Mouse (Mus musculus): ENCODE data around the gene Nkx2-3.

Nkx2-3 gene

DNA sequence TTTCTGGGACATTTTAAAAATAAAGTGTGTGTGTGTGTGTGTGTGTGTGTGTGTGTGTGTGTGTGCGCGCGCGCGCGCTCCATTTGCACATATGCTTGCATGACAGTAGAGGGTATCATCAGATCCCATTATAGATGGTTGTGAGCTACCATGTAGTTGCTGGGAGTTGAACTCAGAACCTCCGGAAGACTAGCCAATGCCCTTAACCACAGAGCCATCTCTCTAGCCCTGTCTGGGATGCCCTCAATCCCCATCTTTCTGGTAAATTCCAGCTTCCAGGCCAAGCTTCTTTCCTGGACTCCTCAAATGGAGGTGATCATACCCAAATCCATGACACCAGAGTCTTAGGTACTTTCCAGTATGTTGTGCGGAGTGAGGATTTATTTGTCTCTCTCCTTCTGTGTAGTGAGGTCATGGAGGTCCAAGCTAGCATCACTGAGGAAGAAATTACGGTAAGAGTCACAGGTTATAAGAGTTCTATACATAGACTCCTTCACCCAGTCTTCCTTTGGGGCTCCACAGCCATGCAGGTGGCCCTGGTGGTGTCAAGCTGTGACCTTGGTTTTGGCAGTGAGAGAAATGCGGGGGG, 5.7 kb downstream of the Nkx2-3 start:
- in situ Hi-C loops (cut with MboI; ENCODE audit: unreplicated experiment in 2 of 2) = no loop called here

DNA sequence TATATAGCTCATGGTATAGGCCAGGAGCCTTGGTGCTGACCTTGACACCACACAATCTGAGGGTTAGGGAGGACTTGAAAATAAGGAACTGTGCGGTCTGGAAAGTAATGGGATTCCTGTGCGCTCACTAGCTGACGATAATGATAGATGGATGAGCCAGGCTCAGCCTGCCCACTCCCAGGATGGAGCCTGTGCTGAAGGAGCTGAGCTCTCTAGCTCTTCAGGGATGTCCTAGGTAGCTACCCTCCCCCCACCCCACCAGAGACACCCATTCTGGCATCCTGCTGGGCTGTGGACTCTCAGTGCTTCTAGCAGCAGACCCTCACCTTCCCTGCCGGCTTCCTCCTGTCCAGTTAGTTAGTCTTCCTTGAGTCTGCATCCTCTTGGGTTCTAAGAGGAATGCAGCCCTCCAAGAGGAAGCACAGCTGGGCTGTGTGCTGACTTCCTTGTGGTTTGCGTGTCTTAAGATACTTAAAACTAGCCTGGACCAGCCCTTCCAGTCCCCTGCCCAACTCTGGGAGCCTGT, 6.4 kb downstream of the Nkx2-3 start:
- in situ Hi-C loops (cut with MboI; ENCODE audit: unreplicated experiment in 2 of 2) = no loop called here

DNA sequence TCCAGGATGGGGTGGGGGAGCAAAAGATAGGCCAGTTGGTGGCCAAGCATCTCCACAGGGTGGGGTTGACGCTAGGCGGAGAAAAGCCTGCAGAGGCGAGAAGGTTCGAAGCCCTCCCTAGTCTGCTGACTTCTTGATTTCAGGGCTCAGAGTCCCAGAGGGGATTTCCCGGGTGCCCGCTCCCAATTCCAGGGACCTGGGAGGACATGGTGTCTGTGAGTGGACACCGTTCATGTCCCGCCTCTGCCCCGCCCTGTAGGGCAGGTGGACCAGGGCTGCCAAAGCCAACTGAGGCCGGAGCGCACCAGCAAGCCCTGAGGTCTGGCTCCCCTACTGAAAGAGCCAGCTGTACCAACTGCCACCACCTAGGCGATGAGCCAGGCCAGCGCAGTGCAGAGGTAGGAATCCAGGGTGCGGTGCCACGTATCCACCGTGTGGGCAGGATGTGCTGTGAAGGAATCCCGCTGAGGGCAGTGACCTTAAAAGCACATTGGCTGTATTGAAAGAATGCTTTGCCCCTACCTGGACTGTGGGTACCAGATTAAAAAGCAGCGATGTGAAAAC, 7.9 kb downstream of the Nkx2-3 start:
- in situ Hi-C loops (cut with MboI; ENCODE audit: unreplicated experiment in 2 of 2) = loop anchor here in 1 of 2 experiments (10.0 kb wide), 1 partner anchor 125 kb away; no protein-coding TSS in a partner anchor

DNA sequence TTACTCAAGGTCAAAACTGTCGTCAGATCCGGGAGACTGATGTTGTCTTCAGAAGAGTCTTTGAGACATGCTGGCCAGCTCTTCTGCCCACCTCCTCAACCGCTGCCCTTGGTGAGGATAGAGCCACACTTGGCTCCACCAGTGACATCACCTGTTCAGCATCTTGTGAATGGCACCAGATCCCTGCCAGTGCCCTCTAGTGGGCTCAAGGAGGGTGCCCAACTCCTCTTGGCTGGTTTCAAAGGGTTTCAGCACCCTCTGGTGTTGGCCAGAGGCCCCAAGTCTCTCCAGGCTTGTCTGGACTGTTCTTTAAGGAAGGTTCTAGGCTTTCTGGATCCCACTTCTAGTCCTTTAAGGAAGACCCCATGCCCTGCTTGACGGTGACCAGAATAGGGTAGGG, 11.8 kb downstream of the Nkx2-3 start:
- in situ Hi-C loops (cut with MboI; ENCODE audit: unreplicated experiment in 2 of 2) = loop anchor here in 1 of 2 experiments (10.0 kb wide), 1 partner anchor 129 kb away; no protein-coding TSS in a partner anchor

DNA sequence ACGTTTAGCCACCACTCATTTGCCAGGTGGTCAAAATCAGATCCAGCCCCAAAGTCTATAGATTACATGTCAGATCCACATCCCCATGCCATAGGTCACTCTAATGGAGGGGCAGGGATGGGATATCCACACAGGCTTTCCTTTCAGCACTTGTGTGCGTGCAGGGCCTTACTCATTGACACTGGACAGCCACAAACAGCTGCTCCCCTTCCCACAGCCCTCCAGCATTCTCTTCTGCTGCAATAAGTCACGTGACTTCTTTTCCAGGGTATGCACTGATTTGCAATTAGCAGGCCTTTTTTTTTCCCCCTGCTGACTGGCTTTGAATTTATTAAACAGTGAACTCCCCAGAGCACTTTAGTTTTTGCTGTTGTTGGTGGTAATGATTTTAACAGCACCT, 14.0 kb downstream of the Nkx2-3 start:
- in situ Hi-C loops (cut with MboI; ENCODE audit: unreplicated experiment in 2 of 2) = loop anchor here (5.0 to 10.0 kb wide), 4 partner anchors 36 to 136 kb away; no protein-coding TSS in a partner anchor

DNA sequence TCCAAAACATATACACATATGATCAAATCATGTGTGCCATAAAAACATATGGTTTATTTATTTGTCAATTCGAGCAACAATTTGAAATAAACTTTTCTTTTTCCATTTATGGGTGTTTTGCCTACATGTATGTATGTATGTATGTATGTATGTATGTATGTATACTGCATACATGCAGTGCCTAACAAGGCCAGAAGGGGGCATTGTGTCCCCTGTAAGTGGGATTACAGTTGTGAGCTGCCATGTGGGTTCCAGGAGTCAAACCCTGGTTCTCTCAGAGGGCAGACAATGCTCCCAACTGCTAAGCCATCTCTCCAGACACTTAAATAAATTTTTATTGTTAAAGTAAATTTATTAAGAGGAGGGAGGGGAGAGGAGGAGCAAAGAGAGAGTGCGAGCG, 15.2 kb downstream of the Nkx2-3 start:
- in situ Hi-C loops (cut with MboI; ENCODE audit: unreplicated experiment in 2 of 2) = loop anchor here (5.0 to 10.0 kb wide), 4 partner anchors 35 to 135 kb away; no protein-coding TSS in a partner anchor

DNA sequence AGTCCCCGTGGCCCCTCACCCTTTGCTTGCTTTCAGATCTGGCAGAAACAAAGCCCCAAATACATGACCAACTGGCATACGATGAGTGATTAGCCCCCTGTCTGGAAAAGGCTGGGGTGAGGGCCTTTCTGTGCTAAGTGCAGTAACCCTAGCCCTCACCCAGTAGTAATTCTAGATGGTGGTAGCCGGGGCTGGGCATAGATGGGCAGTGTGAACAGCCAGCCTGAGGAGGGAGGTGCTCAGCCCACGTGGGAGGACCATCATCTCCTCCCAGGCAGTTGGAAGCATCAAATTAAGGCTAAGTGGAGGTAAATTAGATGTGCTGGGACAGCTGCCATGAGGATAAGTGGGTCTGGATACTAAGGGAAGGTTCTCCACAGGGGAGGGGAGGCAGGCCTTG, 17.0 kb downstream of the Nkx2-3 start:
- in situ Hi-C loops (cut with MboI; ENCODE audit: unreplicated experiment in 2 of 2) = loop anchor here (5.0 to 10.0 kb wide), 4 partner anchors 33 to 134 kb away; no protein-coding TSS in a partner anchor

DNA sequence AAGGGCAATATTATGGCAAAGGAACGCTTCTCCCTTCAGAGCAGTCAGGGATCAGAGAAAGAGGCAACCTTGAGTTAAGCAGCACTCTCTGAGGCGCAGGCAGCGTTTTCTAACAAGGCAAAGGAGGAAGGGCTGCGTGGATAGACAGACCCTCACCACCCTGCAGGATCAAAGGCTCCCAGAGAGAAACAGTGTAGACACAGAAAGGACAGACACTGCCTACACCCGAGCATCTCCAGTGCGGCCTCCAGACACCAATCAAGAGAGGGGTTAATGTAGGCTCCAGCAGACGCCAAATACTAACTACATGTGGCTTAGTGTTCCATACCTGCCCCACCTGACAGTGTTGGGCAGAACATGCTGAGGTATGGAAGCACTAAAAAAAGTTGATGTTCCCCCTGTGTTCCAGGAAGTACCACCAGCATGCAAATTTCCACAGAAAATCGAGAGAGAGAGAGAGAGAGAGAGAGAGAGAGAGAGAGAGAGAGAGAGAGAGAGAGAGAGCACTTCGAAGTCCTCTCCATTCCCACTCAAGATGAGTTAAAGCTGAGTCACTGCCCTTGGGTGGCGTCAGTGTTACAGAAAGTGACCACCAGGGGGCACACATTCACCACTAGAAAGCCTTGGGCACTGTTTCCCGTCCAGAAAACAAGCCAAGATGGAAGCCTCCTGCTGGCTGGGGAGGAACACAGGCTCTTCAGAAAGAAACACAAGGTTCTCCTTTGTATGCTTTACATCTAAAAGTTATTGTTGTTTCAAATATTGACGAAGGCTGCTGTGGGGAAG, 18.5 kb downstream of the Nkx2-3 start:
- in situ Hi-C loops (cut with MboI; ENCODE audit: unreplicated experiment in 2 of 2) = loop anchor here in 1 of 2 experiments (5.0 kb wide), 1 partner anchor 332 kb away; no protein-coding TSS in a partner anchor

DNA sequence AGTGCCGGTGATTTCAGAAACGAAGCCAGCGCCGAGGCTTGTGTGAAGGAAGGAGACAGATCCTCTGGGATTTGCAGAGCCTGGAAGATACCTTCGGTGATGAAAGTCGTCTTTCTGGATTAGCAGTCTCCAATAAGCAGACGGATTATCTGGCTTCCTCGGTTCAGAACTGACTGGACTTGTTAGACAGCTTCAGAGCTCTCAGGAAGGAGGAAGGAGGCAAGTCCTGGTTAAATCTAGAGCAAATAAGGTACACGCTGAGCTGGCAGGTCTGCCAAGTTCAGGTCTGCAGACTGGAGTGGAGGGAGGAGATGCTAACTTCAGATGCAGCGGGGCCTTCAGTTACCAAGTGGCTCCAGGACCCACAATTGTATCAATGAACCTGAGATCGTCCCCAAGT, 29.7 kb downstream of the Nkx2-3 start:
- in situ Hi-C loops (cut with MboI; ENCODE audit: unreplicated experiment in 2 of 2) = loop anchor here in 1 of 2 experiments (10.0 kb wide), 1 partner anchor 313 kb away; no protein-coding TSS in a partner anchor

DNA sequence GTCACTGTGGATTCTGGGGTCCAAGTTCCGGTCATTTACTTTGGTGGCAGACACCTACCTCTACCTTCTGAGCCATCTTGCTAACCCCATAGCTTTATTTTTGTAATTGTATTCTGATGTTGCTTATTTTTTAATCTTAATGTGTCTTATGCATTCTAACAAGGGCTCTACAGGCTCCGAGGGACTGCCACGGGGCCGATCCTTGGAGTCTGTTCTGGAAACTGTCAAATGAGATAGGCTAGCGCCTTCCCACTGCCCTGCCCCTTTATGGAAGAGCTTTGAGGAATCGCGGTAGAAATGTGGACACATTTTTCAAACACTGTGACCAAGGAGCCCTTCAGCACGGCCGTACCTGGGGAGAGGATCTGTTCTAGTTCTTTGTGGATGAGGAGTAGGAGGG, 30.7 kb downstream of the Nkx2-3 start:
- in situ Hi-C loops (cut with MboI; ENCODE audit: unreplicated experiment in 2 of 2) = loop anchor here in 1 of 2 experiments (10.0 kb wide), 1 partner anchor 312 kb away; no protein-coding TSS in a partner anchor

DNA sequence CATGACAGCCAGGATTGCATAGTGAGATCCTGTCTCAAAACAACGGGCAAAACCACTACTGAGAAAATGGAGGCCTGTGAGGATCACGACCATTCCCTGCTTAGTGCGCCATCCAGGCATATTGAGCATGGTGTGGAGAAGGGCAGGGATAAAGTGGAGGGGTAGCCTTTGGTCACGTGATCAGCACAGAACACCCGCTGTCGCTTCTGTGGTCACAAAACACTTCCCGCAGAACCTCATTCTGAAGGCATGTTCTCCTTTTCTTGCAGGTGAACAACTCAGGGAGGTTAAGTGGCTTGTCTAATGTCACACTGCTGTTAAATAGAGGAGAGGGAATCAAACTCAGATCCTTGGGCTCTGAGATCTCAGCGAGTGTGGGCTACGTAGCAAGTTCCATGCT, 33.4 kb downstream of the Nkx2-3 start:
- in situ Hi-C loops (cut with MboI; ENCODE audit: unreplicated experiment in 2 of 2) = loop anchor here in 1 of 2 experiments (10.0 kb wide), 1 partner anchor 309 kb away; no protein-coding TSS in a partner anchor

DNA sequence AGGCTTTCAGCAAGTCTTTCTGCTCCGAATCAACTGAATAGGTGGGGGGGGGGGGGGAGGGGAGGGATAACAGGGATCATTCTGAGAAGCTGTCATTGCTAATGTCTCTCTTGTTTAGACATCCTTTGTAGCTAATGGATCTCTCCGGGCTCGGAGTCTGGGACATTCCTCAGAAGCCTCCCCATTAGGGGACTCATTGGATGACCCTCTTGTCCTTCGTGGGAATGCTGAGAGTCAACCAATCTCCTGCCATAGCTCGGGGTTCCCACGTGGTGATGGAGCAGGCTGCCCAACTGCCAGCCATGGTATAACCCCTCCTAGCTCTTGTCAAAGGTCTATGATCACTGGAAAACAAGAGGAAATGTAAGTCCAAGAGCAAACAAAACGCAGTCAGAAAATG, 34.7 kb downstream of the Nkx2-3 start:
- in situ Hi-C loops (cut with MboI; ENCODE audit: unreplicated experiment in 2 of 2) = loop anchor here in 1 of 2 experiments (10.0 kb wide), 1 partner anchor 308 kb away; no protein-coding TSS in a partner anchor

DNA sequence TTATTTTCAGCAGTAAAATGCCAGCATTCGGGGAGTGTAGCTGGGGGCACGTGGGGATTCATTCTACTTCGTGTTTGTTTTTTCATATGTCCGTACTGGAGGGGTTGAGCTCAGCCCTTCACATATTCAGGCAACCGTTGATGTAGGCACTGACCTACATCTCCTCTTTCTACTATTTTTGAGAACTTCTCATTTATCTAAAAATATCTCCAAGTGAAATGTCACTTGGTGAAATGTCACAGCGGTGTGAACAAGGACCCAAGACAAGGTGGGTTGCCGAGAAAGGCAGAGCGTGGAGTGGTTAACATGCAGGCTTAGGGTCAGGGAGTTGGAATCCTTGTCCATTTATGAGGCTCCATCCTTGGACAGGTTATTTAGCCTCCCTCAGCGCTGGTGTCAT, 35.1 kb downstream of the Nkx2-3 start:
- in situ Hi-C loops (cut with MboI; ENCODE audit: unreplicated experiment in 2 of 2) = loop anchor here in 1 of 2 experiments (10.0 kb wide), 1 partner anchor 308 kb away; no protein-coding TSS in a partner anchor

DNA sequence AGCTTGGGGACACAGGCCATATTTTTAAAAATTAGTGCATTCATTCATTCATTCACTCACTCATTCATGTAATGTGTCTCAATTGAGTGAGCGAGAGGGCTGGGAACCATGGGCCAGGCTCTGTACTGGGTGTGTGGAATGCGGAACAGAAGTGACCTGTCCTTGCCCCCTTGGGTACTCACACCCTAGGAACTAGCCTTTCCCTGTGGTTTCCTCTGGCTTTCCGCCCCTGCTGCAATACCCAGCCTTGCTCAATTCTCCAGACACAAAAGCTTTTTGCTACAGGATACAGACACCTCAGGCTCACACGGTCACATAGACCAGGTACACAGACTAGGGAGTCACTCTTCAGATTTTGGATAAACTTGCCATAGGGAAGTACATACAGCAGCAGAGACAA, 36.2 kb downstream of the Nkx2-3 start:
- in situ Hi-C loops (cut with MboI; ENCODE audit: unreplicated experiment in 2 of 2) = loop anchor here in 1 of 2 experiments (10.0 kb wide), 1 partner anchor 306 kb away; no protein-coding TSS in a partner anchor

DNA sequence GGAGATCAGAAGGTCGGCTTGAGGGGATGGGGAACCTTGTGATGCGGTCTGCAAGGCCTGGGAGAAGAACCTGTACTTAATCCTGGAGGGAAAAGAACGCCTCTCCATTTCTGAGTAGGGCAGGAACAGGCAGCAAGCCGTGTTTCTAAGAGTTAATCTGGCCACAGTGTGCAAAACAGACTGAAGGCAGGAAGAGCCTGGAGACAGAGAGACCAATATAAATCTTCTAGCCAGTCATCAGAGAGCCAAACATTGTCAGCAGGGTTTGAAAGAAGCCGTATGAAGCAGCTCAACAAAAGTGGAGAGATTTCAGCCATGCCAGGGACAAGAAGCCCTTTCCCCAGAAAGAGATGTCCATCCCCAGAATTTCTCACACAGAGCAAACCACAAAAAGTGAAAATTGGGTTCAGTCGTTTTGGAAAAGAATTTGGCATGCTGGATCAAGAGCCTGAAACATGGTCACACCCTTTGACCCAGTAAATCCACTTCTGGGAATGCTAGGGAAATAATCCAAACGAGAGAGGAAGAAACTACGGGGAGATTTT, 39.2 kb downstream of the Nkx2-3 start:
- in situ Hi-C loops (cut with MboI; ENCODE audit: unreplicated experiment in 2 of 2) = loop anchor here (25.0 kb wide), 1 partner anchor 864 kb away; the partner anchor contains the start of gene Hps1 (in 2 of the 2)

DNA sequence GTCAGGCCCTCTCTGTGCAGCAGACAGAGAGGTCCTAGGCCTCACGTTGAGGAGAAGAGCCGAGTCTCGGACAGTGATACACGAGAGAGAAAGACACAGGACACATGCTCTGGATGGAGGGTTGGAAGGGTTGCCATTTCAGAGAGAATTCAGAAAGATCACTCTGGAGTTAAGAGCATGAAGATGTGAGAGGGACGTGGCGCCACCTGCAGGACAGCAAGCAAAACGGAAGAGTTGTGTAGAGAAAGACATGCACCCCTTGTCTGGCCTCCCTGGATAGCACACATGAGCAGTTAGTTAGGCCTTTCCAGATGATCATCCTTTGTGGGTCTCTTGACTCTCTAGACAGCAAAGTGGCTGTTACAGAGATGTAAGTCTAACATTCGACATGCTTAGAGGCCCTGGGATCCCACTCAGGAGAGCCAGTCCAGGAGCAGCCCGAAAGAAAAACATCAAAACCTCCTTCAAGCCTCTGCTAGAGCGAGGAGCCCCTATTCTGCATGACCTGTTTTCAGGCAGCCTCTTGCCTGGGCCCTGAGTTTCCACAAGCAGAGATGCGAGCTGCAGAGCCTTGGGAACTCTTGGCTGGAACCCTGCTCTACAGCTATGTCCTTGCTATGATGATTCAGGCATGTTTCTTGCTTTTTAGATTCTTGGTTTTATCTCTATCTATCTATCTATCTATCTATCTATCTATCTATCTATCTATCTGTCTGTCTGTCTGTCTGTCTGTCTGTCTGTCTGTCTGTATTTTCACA, 43.8 kb downstream of the Nkx2-3 start:
- in situ Hi-C loops (cut with MboI; ENCODE audit: unreplicated experiment in 2 of 2) = loop anchor here (5.0 to 25.0 kb wide), 2 partner anchors 159 to 869 kb away; partner anchors contain the start of gene Hps1 (in 2 of the 2)

DNA sequence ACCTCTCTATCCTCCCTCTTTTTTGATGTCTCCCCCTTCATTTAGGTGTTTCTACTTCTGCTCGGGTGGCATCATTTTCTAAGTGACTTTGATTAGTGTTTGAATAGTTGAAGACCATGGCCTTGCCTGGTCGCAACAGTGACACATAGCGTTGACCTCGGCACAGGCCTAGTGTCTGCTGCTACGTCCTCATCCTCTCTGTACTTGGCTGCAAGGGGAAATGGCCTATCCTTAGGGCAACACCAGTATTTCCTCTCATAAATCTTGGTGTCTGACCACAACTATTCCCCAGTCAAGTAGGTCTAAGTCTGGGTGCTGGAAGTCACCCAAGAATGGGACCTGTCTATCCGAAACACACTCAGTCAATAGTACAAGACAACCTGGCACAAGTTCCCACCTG, 47.5 kb downstream of the Nkx2-3 start:
- in situ Hi-C loops (cut with MboI; ENCODE audit: unreplicated experiment in 2 of 2) = loop anchor here (5.0 to 25.0 kb wide), 3 partner anchors 32 to 872 kb away; partner anchors contain the start of gene Hps1 (in 2 of the 2)

DNA sequence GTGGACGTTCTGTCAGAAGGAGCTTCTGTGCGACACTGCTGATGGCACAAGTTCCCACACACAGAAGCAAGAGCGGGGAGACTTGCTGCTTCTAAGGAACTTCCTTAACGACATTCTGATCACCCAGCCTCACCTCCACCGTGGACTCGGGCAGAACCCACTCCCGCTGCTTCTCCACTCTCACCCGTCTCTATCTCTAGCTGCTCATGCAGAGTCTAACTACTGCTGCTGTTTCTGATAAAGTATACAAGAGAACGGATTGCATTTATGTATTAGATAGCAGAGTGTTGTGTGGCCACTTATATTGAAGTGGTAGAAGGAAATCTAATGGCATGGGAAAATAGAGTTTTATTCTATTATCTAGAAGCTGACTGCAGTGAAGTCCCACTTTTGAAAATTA, 48.6 kb downstream of the Nkx2-3 start:
- in situ Hi-C loops (cut with MboI; ENCODE audit: unreplicated experiment in 2 of 2) = loop anchor here (5.0 to 25.0 kb wide), 2 partner anchors 33 to 873 kb away; partner anchors contain the start of gene Hps1 (in 2 of the 2)

All from v-Abl transformed pro-B cells (cell line).